Mouse (Mus musculus) ES-E14 (cell line): ENCODE results near the gene Hepacam2. TPM values are rescaled to one million over a fixed set of nuclear protein-coding genes. Genes with fewer than 3 reads are reported as not detected.

Source experiments
- DNase-seq: peaks from one replicate; pipeline ENCODE4 v3.0.0-alpha.2; 2013; ENCODE audit warnings: low read depth, low spot score
- H3K27ac ChIP-seq: 2 replicates; pipeline ENCODE4 v1.5.1; 2012; ENCODE audit warnings: low read depth, mild to moderate bottlenecking, low read length, moderate library complexity, mixed read lengths; ENCODE audit not compliant: poor library complexity, insufficient read depth, severe bottlenecking
- H3K36me3 ChIP-seq: 2 replicates; pipeline ENCODE4 v1.6.1; 2012; ENCODE audit warnings: mild to moderate bottlenecking, low read length, moderate library complexity, mixed read lengths; ENCODE audit not compliant: control insufficient read depth, poor library complexity, insufficient read depth, severe bottlenecking
- H3K4me1 ChIP-seq, 2 experiments: fragments of 150-350 bp in 1 of 2; sonication (generic) in 1 of 2; 2 replicates each; pipeline ENCODE4 v1.6.1; 2012; ENCODE audit warnings: low read length in 2 of 2, mild to moderate bottlenecking in 1 of 2, mixed read lengths in 1 of 2; ENCODE audit not compliant: control insufficient read depth in 2 of 2, insufficient read depth in 2 of 2, poor library complexity in 1 of 2
- H3K4me3 ChIP-seq, 2 experiments: fragments of 150-350 bp in 1 of 2; sonication (generic) in 1 of 2; 2 replicates each; pipeline ENCODE4 v1.5.1; 2012; ENCODE audit warnings: low read length in 2 of 2, low read depth in 1 of 2, mild to moderate bottlenecking in 1 of 2, mixed read lengths in 1 of 2; ENCODE audit not compliant: insufficient read depth in 1 of 2, poor library complexity in 1 of 2, severe bottlenecking in 1 of 2
- H3K9ac ChIP-seq: 2 replicates; pipeline ENCODE4 v1.6.1; 2012; ENCODE audit warnings: low read depth, mild to moderate bottlenecking, low read length, mixed read lengths; ENCODE audit not compliant: poor library complexity, insufficient read depth, severe bottlenecking
- H3K9me3 ChIP-seq: fragments of 150-350 bp; sonication (generic); 2 replicates; pipeline ENCODE4 v1.6.1; 2012; ENCODE audit warnings: low read depth, mild to moderate bottlenecking, low read length; ENCODE audit not compliant: control insufficient read depth, insufficient read depth
- CHD2 ChIP-seq: IDR thresholded peaks from 2 replicates; pipeline ENCODE4 v1.6.1; 2014; ENCODE audit warnings: mild to moderate bottlenecking, low read depth, low read length, inconsistent platforms
- HCFC1 ChIP-seq: IDR thresholded peaks from 2 replicates; pipeline ENCODE4 v1.6.1; 2012; ENCODE audit warnings: low read length, inconsistent platforms, borderline replicate concordance; ENCODE audit not compliant: insufficient read depth
- MAFK ChIP-seq: IDR thresholded peaks from 2 replicates; pipeline ENCODE4 v1.6.1; 2014; ENCODE audit warnings: mild to moderate bottlenecking, low read depth, low read length, inconsistent platforms; ENCODE audit not compliant: insufficient read depth
- ZC3H11A ChIP-seq: IDR thresholded peaks from 2 replicates; pipeline ENCODE4 v1.6.1; 2012; ENCODE audit warnings: low read depth, mild to moderate bottlenecking, inconsistent platforms, low read length, borderline replicate concordance
- ZNF384 ChIP-seq: IDR thresholded peaks from 2 replicates; pipeline ENCODE4 v1.6.1; 2012; ENCODE audit warnings: low read depth, low read length, inconsistent platforms
- in situ Hi-C, 2 experiments: fragments of 600-800 bp; cut with MboI; formaldehyde crosslinking; loops; one replicate each; pipeline ENCODE4 v1.15.1; 2025; ENCODE audit warnings: low sequenced_read_pairs in 2 of 2, inconsistent platforms in 1 of 2; ENCODE audit not compliant: unreplicated experiment in 2 of 2
- total RNA-seq: library from RNA; depleted of rRNA; stranded (reverse); fragments of 300-350 nt; gene quantifications from 2 replicates; pipeline ENCODE4 v1.2.3, GENCODE M21; 2012

Hepacam2 gene
- total RNA-seq, 1 experiment = 0.18 TPM

- in situ Hi-C loops = no loop called here
- no peak overlapping the region for H3K27ac ChIP-seq
- no peak overlapping the region for H3K9ac ChIP-seq
- H3K9me3 ChIP-seq = no peaks in the 10 kb centered on the region
- DNase-seq = no peak
- no peak overlapping the region for H3K4me3 ChIP-seq
- H3K4me1 ChIP-seq = no peaks in the 10 kb centered on the region
- H3K36me3 ChIP-seq = no peaks in the 10 kb centered on the region
- TF ChIP-seq ZNF384 (no peak), ZC3H11A (no peak), MAFK (no peak), HCFC1 (no peak), CHD2 (no peak)
Observed at GRCm38 (mm10) chr6:3463026-3463425, 35.1 kb downstream of the Hepacam2 start.

- no peak overlapping the region for H3K27ac ChIP-seq
- no peaks in the 10 kb centered on the region for H3K36me3 ChIP-seq
- no peak for DNase-seq
- H3K9me3 ChIP-seq = no peaks in the 10 kb centered on the region
- no peaks in the 10 kb centered on the region for H3K4me1 ChIP-seq
- no peak overlapping the region for H3K9ac ChIP-seq
- H3K4me3 ChIP-seq = no peak overlapping the region
- in situ Hi-C loops = no loop called here
- TF ChIP-seq ZC3H11A = no peak
- TF ChIP-seq CHD2 = no peak
- no peak for TF ChIP-seq HCFC1
Observed at GRCm38 (mm10) chr6:3455944-3456536, 42.1 kb downstream of the Hepacam2 start.

GRCm38 (mm10) chr6:3454421-3454820 lies 43.7 kb downstream of the Hepacam2 start:
- Histone ChIP-seq H3K27ac (no peak overlapping the region), H3K36me3 (no peaks in the 10 kb centered on the region), H3K4me1 (no peaks in the 10 kb centered on the region), H3K9me3 (no peaks in the 10 kb centered on the region), H3K9ac (no peak overlapping the region), H3K4me3 (no peak overlapping the region)
- TF ChIP-seq MAFK = no peak
- no peak for TF ChIP-seq ZNF384
- TF ChIP-seq CHD2 = no peak
- TF ChIP-seq HCFC1 = no peak
- in situ Hi-C loops = no loop called here
- DNase-seq = no peak

GRCm38 (mm10) chr6:3447404-3447803 lies 50.7 kb downstream of the Hepacam2 start:
- Histone ChIP-seq H3K4me1 (no peaks in the 10 kb centered on the region), H3K9me3 (no peaks in the 10 kb centered on the region), H3K27ac (no peak overlapping the region), H3K4me3 (no peak overlapping the region), H3K36me3 (no peaks in the 10 kb centered on the region), H3K9ac (no peak overlapping the region)
- DNase-seq = peak; percentile 63
- in situ Hi-C loops = no loop called here
- peak; percentile 88 for TF ChIP-seq MAFK
- peak; percentile 100 for TF ChIP-seq ZC3H11A
- TF ChIP-seq HCFC1 = no peak

GRCm38 (mm10) chr6:3443905-3444304 lies 54.2 kb downstream of the Hepacam2 start:
- TF ChIP-seq MAFK (no peak), CHD2 (no peak), ZC3H11A (no peak), HCFC1 (no peak), ZNF384 (no peak)
- H3K36me3 ChIP-seq = no peaks in the 10 kb centered on the region
- DNase-seq = no peak
- no peak overlapping the region for H3K27ac ChIP-seq
- H3K9ac ChIP-seq = no peak overlapping the region
- no peaks in the 10 kb centered on the region for H3K4me1 ChIP-seq
- no peaks in the 10 kb centered on the region for H3K9me3 ChIP-seq
- no peak overlapping the region for H3K4me3 ChIP-seq
- in situ Hi-C loops = no loop called here
